Mouse (Mus musculus) intestine, embryonic 15.5 days (tissue): ENCODE measurements around the gene Cdc42bpb. TPM values are rescaled to one million over a fixed set of nuclear protein-coding genes. Genes with fewer than 3 reads are reported as not detected.

Source experiments
- ATAC-seq: fragments of 200-750 bp; cut with Nextera tagmentation; 2 replicates; pipeline ENCODE4 v1.8.0; 2017; ENCODE audit warnings: moderate TSS enrichment, moderate library complexity
- H3K27ac ChIP-seq: fragments of 300-500 bp; sonication (generic); 2 replicates; pipeline ENCODE4 v1.5.1; 2015; ENCODE audit warnings: mild to moderate bottlenecking, inconsistent platforms
- H3K27me3 ChIP-seq: fragments of 300-500 bp; sonication (generic); replicated peaks from 2 replicates; pipeline ENCODE4 v1.6.1; 2015; ENCODE audit warnings: inconsistent platforms
- H3K36me3 ChIP-seq: fragments of 300-500 bp; sonication (generic); 2 replicates; pipeline ENCODE4 v1.6.1; 2015; ENCODE audit warnings: inconsistent platforms
- H3K4me1 ChIP-seq: fragments of 300-500 bp; sonication (generic); replicated peaks from 2 replicates; pipeline ENCODE4 v1.6.1; 2015; ENCODE audit warnings: inconsistent platforms
- H3K4me2 ChIP-seq: fragments of 300-500 bp; sonication (generic); replicated peaks from 2 replicates; pipeline ENCODE4 v1.6.1; 2015; ENCODE audit warnings: mild to moderate bottlenecking, inconsistent platforms
- H3K4me3 ChIP-seq: fragments of 300-500 bp; sonication (generic); replicated peaks from 2 replicates; pipeline ENCODE4 v1.5.1; 2015; ENCODE audit warnings: inconsistent platforms
- H3K9ac ChIP-seq: fragments of 300-500 bp; sonication (generic); 2 replicates; pipeline ENCODE4 v1.6.1; 2015; ENCODE audit warnings: inconsistent platforms
- H3K9me3 ChIP-seq: fragments of 300-500 bp; sonication (generic); 2 replicates; pipeline ENCODE4 v1.6.1; 2016; ENCODE audit warnings: inconsistent platforms
- WGBS: fragments of 180-500 bp; shearing (Covaris S2); methylation state at CpG from one replicate; pipeline ENCODE4 v1.1.7; 2015; 5-methylcytosine and 5-hydroxymethylcytosine counted together
- polyA plus RNA-seq: library from polyadenylated mRNA; unstranded; fragments of >200 nt; fragmentation: Nextera tagmentation; extraction: Ambion mirVana; gene quantifications from 2 replicates; pipeline ENCODE4 v1.2.1, GENCODE M21; 2015

The Cdc42bpb gene
- polyA plus RNA-seq, 1 experiment from 2014 or later = 31.8 TPM

DNA sequence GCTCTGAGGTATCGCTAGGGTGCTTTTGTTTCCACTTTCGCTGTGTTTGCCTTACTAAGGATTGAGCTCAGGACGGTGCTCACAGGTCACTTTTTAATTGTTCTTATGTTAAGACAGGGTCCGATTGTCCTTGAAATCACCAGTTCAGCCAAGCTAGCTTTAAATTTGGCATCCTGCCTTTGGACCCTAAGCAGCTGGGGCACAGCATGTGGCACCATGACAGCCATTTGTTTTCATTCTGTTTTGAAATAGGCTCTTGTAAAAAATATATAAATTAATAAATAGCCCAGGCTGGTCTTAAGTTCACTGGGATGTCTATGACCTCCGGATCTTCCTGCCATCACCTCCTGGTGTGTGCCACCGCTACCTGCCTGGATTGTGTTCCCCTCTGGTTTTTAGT is 132.4 kb downstream of the Cdc42bpb start:
- no peak overlapping the region for H3K4me2 ChIP-seq
- H3K9me3 ChIP-seq = no peaks in the 10 kb centered on the region
- H3K4me1 ChIP-seq = no peaks in the 10 kb centered on the region
- 84% methylated on average over 6 of the region's 6 CpGs for WGBS
- 0 out of 2 replicates have a peak, but pooled peaks cover 3% of the 10 kb centered on the region for H3K36me3 ChIP-seq
- H3K9ac ChIP-seq = no peak overlapping the region
- ATAC-seq = no peak
- no peak overlapping the region for H3K4me3 ChIP-seq
- no peaks in the 10 kb centered on the region for H3K27me3 ChIP-seq
- no peak overlapping the region for H3K27ac ChIP-seq

DNA sequence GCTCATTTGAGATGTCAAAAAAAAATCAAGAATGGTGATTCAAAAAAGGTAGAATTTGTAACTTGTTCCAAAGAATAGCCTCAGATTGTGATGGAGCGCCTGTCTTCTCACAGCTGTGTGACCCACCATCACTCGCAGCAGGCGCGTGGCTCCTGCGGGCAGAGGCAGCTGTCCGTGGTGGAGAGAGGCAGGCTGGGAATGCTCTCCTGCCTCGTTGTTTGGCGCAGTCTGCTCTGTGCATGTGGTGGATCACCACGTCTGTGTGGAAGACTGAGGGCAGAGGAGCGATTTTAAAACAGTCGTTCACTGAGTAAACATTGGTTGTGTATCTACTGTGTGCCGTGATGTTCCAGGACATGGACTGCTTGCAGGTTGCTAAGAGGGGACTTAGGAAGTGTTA is 133.8 kb downstream of the Cdc42bpb start:
- Histone ChIP-seq H3K4me2 (no peak overlapping the region), H3K4me3 (no peak overlapping the region), H3K9me3 (no peaks in the 10 kb centered on the region), H3K27me3 (no peaks in the 10 kb centered on the region), H3K27ac (no peak overlapping the region), H3K9ac (no peak overlapping the region), H3K4me1 (no peaks in the 10 kb centered on the region), H3K36me3 (0 out of 2 replicates have a peak, but pooled peaks cover 3% of the 10 kb centered on the region)
- no peak for ATAC-seq
- 78% methylated on average over 12 of the region's 12 CpGs for WGBS

Other genes with a start within 250 kb of the Cdc42bpb start
- 6.9 and 7.8 TPM in 2 replicates for gene Traf3, start 211.3 kb downstream of the Cdc42bpb start, polyA plus RNA-seq
- not detected in 2 replicates for gene 4930595D18Rik, start 193.2 kb downstream of the Cdc42bpb start, polyA plus RNA-seq
- gene Amn, start 106.6 kb downstream of the Cdc42bpb start, polyA plus RNA-seq = 127 and 149 TPM in 2 replicates
- 1.6 and 2.0 TPM in 2 replicates for gene Lbhd2, start 29.1 kb upstream of the Cdc42bpb start, polyA plus RNA-seq
- 11.1 and 11.5 TPM in 2 replicates for gene Exoc3l4, start 39.3 kb upstream of the Cdc42bpb start, polyA plus RNA-seq
- gene Tnfaip2, start 64.8 kb upstream of the Cdc42bpb start, polyA plus RNA-seq = 4.9 and 5.7 TPM in 2 replicates
- gene Gm266, start 108.1 kb upstream of the Cdc42bpb start, polyA plus RNA-seq = 17.7 and 19.9 TPM in 2 replicates
- 574 and 692 TPM in 2 replicates for gene Eif5, start 160.3 kb upstream of the Cdc42bpb start, polyA plus RNA-seq
- gene Mark3, start 196.8 kb upstream of the Cdc42bpb start, polyA plus RNA-seq = 22.4 and 30.5 TPM in 2 replicates